Mouse (Mus musculus): Measurements from ENCODE around the gene Selp.

- TF ChIP-seq POLR2A (IDR thresholded peaks at IDR 0.05; ENCODE audit: control insufficient read depth, low read depth, low read length) (no peak), CTCF (IDR thresholded peaks at IDR 0.05; ENCODE audit: control insufficient read depth, insufficient read depth, insufficient replicate concordance, low read depth, low read length) (no peak)
These were observed 17.2 kb upstream of the Selp start for GRCm38 (mm10) chr1:164097911-164098310.

All from testis, adult 2 months (tissue).